Mouse (Mus musculus): ENCODE data around the gene Tgfb2.

- TF ChIP-seq CTCF (conservative IDR thresholded peaks at IDR 0.05; ENCODE audit: low read length): no peak
- TF ChIP-seq POU5F1 (IDR thresholded peaks at IDR 0.05; ENCODE audit: borderline replicate concordance, low read length): no peak
- TF ChIP-seq NANOG (IDR thresholded peaks at IDR 0.05; ENCODE audit: borderline replicate concordance, low read length): no peak
Observed at GRCm38 (mm10) chr1:186661206-186661921, 44.4 kb downstream of the Tgfb2 start.
